Mouse (Mus musculus) liver, embryonic 12.5 days (tissue): ENCODE data around the gene Aacs. TPM values are rescaled to one million over a fixed set of nuclear protein-coding genes. Genes with fewer than 3 reads are reported as not detected.
A peak's percentile ranks its signal among the peaks of the same experiment; 100 is the strongest.
"Not testable (repeated sequence)": the region's sequence is repeated elsewhere in the genome, so short reads cannot be mapped to it uniquely, and the experiment has no call there.

Experiments
- ATAC-seq: fragments of 200-750 bp; cut with Nextera tagmentation; 2 replicates; pipeline ENCODE4 v1.8.0; 2017; ENCODE audit warnings: moderate number of reproducible peaks, mild to moderate bottlenecking, moderate library complexity
- H3K27ac ChIP-seq: fragments of 300-500 bp; sonication (generic); 2 replicates; pipeline ENCODE4 v1.5.1; 2016; ENCODE audit warnings: mild to moderate bottlenecking
- H3K27me3 ChIP-seq: fragments of 300-500 bp; sonication (generic); replicated peaks from 2 replicates; pipeline ENCODE4 v1.6.1; 2016; ENCODE audit warnings: mild to moderate bottlenecking, moderate library complexity
- H3K36me3 ChIP-seq: fragments of 300-500 bp; sonication (generic); 2 replicates; pipeline ENCODE4 v1.6.1; 2016; ENCODE audit warnings: mild to moderate bottlenecking, moderate library complexity
- H3K4me1 ChIP-seq: fragments of 300-500 bp; sonication (generic); 2 replicates; pipeline ENCODE4 v1.6.1; 2016
- H3K4me2 ChIP-seq: fragments of 300-500 bp; sonication (generic); 2 replicates; pipeline ENCODE4 v1.6.1; 2016; ENCODE audit warnings: mild to moderate bottlenecking, moderate library complexity
- H3K4me3 ChIP-seq: fragments of 300-500 bp; sonication (generic); 2 replicates; pipeline ENCODE4 v1.5.1; 2016; ENCODE audit warnings: mild to moderate bottlenecking, moderate library complexity
- H3K9ac ChIP-seq: fragments of 300-500 bp; sonication (generic); 2 replicates; pipeline ENCODE4 v1.6.1; 2016; ENCODE audit warnings: mild to moderate bottlenecking, moderate library complexity
- H3K9me3 ChIP-seq: fragments of 300-500 bp; sonication (generic); replicated peaks from 2 replicates; pipeline ENCODE4 v1.6.1; 2016; ENCODE audit warnings: mild to moderate bottlenecking, moderate library complexity
- WGBS: fragments of 180-500 bp; shearing (Covaris S2); methylation state at CpG from one replicate; pipeline ENCODE4 v1.1.7; 2016; ENCODE audit not compliant: insufficient replicate concordance; 5-methylcytosine and 5-hydroxymethylcytosine counted together
- polyA plus RNA-seq: library from polyadenylated mRNA; unstranded; fragments of >200 nt; fragmentation: Nextera tagmentation; extraction: Ambion mirVana; gene quantifications from 2 replicates; pipeline ENCODE4 v1.2.1, GENCODE M21; 2016

Gene Aacs
- 24.7 and 25.1 TPM in 2 replicates for polyA plus RNA-seq

DNA sequence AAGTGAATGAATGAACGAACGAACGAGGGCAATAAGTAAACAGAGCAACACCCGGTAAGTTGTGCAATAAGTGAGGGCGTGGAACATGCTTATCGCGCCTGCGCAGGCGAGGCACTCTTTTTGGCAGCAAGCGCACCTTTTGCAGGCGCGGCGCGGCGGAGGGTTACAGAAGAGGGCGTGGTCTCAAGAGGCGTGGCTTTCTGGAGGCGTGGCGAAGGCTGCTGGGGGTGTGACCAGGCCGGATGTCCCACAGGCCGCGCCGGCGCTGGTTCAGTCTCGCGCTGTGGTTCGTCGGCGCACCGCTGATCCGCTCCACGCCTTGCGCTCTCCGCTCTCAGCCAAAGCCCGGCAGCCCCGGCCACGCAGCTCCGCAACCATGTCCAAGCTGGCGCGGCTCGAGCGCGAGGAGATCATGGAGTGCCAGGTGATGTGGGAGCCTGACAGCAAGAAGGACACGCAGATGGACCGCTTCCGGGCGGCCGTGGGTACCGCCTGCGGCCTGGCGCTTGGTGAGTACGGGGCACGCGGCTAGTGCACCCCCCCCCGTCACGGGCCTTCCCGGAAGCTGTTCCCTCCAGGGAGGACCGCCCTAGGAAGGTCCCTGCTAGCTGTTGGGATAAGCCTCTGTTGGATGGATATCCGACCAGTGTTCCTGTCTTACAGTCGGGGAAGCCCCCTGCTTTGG, at the start of gene Aacs:
Aacs (plus strand) TSS at position 214 of the 685 bp plus-strand sequence.
- Histone ChIP-seq H3K9ac (peak within 1 kb of the TSS; percentile 87), H3K4me2 (peak within 1 kb of the TSS; percentile 99), H3K36me3 (peaks cover 16% of the 10 kb centered on the region; the same call in 1 of the 2 replicates), H3K4me3 (peak within 1 kb of the TSS; percentile 88), H3K9me3 (no peaks in the 10 kb centered on the region), H3K27me3 (no peaks in the 10 kb centered on the region), H3K27ac (peak within 1 kb of the TSS; percentile 93), H3K4me1 (peaks cover 42% of the 10 kb centered on the region)
- WGBS = under 1% methylated on average over 56 of the region's 60 CpGs
- ATAC-seq = peak; percentile 90

- H3K4me1 ChIP-seq = no peaks in the 10 kb centered on the region
- no peak overlapping the region for H3K27ac ChIP-seq
- peaks cover 100% of the 10 kb centered on the region for H3K36me3 ChIP-seq
- H3K27me3 ChIP-seq = no peaks in the 10 kb centered on the region
- no peaks in the 10 kb centered on the region for H3K9me3 ChIP-seq
- ATAC-seq = peak; percentile 27; the same call in 1 of the 2 replicates
- no peak overlapping the region for H3K4me2 ChIP-seq
- H3K4me3 ChIP-seq = no peak overlapping the region
- H3K9ac ChIP-seq = no peak overlapping the region
- WGBS = 90% methylated on average over 10 of the region's 10 CpGs
Observed at GRCm38 (mm10) chr5:125426343-125426742, 49.3 kb upstream of the Aacs start.

DNA sequence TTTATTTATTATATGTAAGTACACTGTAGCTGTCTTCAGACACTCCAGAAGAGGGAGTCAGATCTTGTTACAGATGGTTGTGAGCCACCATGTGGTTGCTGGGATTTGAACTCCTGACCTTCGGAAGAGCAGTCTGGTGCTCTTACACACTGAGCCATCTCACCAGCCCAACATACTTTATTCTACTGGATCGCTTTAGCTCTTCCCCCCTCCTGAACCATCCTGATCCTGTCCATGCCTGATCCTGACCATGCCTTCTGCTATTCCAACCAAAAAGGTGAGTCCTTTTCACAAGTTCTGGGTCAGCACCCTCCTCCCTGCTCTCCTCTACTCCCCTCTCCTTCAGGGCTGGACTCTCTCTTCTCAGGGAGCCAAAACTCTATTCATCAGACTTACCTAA, 43.3 kb upstream of the Aacs start:
- Histone ChIP-seq H3K4me2 (peak overlapping the region; percentile 94), H3K9ac (0 out of 2 replicates have a peak overlapping the region, but pooled peaks have one; percentile 89), H3K4me1 (peaks cover 20% of the 10 kb centered on the region), H3K4me3 (peak overlapping the region; percentile 83; the same call in 1 of the 2 replicates), H3K36me3 (peaks cover 47% of the 10 kb centered on the region), H3K27ac (peak overlapping the region; percentile 6; the same call in 1 of the 2 replicates)
- H3K27me3 ChIP-seq, ATAC-seq, H3K9me3 ChIP-seq: not testable (repeated sequence)
- 93% methylated on average over 2 of the region's 2 CpGs for WGBS

DNA sequence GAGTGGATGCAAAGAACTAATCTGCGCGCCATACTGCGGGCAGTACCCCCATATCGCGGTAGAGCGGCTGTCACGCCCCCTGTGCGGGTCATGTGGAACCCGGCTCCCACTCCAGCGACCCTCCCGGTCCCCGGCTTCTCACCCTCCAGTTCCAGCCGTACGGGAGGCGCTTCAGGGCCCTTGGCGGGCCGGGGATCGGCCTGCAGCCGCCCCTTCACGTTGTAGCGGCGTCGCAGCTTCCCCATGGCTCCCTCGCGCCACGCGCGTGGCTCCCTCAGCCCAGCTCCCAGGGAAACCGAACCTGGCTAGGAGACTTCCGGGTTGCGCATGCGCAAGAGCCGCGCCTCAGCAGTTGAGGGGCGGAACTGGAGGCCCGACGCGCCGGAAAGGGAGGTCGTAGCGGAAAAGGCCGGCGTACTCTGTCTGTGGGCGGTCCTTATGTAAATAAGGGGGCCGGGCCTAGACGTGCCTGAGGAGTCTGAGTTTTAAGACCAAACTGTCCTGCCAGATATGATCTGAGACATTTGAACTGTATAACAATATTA, 41.7 kb upstream of the Aacs start, which contains the start of gene Dhx37:
Dhx37 (minus strand) TSS at position 329 of the 545 bp plus-strand sequence.
- Histone ChIP-seq H3K36me3 (peaks cover 32% of the 10 kb centered on the region), H3K4me2 (peak within 1 kb of the TSS; percentile 94), H3K9ac (peak within 1 kb of the TSS; percentile 89), H3K4me3 (peak within 1 kb of the TSS; percentile 83), H3K27ac (peak within 1 kb of the TSS; percentile 80), H3K9me3 (no peaks in the 10 kb centered on the region), H3K27me3 (no peaks in the 10 kb centered on the region), H3K4me1 (peaks cover 25% of the 10 kb centered on the region)
- ATAC-seq = peak; percentile 97
- under 1% methylated on average over 46 of the region's 46 CpGs for WGBS

DNA sequence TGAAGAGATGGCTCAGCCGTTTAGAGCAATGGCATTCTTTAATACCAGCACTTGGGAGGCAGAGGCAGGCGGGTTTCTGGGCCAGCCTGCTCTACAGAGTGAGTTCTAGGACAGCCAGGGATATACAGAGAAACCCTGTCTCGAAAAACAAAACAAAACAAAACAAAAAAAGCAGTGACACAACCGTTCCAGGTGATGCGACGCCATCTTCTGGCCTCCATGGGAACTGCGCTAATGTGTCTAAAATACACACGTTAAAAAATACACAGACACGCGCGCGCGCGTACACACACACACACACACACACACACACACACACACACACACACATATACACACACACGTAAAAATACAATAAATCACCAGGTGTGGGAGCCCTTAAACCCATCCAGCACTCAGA, 41.3 kb upstream of the Aacs start:
- Histone ChIP-seq H3K36me3 (peaks cover 27% of the 10 kb centered on the region), H3K27ac (peak overlapping the region; percentile 80), H3K9ac (peak overlapping the region; percentile 37; the same call in 1 of the 2 replicates), H3K4me1 (peaks cover 30% of the 10 kb centered on the region), H3K4me2 (peak overlapping the region; percentile 94), H3K4me3 (peak overlapping the region; percentile 83)
- H3K9me3 ChIP-seq, H3K27me3 ChIP-seq, ATAC-seq: not testable (repeated sequence)
- 45% methylated on average over 15 of the region's 15 CpGs for WGBS

DNA sequence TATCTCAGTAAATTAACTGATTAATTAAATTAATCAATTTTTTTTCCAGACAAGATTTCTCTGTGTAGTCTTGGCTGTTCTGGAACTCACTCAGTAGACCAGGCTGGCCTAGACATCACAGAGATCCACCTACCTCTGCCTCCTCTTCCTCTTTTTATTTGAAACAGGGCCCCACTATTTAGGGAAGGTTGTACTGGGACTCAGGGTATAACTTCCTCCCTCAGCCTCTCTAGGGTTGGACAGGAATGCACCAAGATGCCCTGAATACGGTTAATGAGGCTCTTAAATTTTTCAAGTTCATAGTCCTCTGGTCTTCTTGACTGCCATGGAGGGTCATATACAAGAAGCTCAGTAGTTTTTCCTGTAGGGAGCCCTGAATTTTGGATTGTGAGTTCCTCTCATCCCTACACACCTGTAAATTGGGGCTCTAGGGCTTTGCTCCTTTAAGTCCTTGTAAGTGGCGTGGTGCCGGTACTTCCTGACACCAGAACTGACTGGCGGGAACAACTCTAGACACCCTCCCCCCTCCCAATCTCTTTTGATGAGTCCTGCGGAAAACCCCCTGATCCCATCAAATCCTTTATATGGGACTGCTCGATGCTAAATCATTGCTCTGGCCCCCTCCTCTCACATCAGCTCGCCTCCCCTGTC, 34.9 kb upstream of the Aacs start:
- peak overlapping the region; percentile 94 for H3K9ac ChIP-seq
- no peaks in the 10 kb centered on the region for H3K27me3 ChIP-seq
- no peaks in the 10 kb centered on the region for H3K9me3 ChIP-seq
- H3K4me2 ChIP-seq = peak overlapping the region; percentile 100
- 6% methylated on average over 7 of the region's 7 CpGs for WGBS
- peak overlapping the region; percentile 84 for H3K27ac ChIP-seq
- peak overlapping the region; percentile 96 for H3K4me3 ChIP-seq
- peaks cover 6% of the 10 kb centered on the region for H3K36me3 ChIP-seq
- H3K4me1 ChIP-seq = peaks cover 63% of the 10 kb centered on the region
- ATAC-seq = no peak; the same call in 1 of the 2 replicates

DNA sequence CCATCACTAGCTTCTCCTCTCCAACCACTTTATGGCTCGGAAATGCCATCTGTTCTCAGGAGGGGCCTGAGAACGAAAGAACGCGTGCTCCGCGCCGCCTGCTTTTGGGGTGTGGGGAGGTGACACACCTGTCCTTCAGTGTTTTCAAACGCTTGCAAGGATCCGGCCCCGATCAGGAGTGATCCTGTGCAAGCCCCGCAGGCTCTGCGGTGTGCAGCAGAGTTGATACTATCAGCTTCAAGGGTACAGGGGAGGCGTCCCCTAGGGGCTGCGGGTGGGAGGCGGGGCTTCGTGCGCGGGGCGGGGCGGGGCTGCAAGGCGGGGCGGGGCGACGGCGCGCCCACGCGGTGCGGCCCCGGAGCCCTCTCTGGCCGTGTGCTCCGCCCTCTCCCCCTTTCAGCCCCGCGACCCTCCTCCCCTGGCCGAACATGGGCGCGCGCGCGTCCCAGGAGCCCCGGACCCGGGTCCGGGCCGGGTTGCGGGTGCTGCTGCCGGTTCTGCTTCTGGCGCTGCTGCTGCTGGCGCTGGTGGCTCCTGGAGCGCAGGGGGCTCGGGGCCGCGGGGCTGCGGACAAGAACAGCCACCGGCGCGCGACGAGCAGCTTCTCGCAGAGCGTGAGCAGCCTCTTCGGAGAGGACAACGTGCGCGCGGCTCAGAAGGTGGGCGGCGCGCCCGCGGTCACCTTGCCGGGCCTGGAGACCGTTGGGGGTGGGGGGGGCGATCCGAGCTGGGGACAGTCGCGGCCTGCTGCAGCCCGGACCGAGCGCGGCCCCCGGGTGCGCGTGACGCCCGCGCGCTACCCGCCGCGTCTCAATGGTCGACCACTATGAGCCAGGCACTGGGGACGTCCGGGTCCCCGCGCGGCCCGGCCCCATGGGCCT, 34.1 kb upstream of the Aacs start, which contains the start of gene Bri3bp:
Bri3bp (plus strand) TSS at position 335 of the 881 bp plus-strand sequence.
- Histone ChIP-seq H3K4me3 (peak within 1 kb of the TSS; percentile 96), H3K27ac (peak within 1 kb of the TSS; percentile 84), H3K4me1 (peaks cover 70% of the 10 kb centered on the region), H3K4me2 (peak within 1 kb of the TSS; percentile 100), H3K9me3 (no peaks in the 10 kb centered on the region), H3K27me3 (no peaks in the 10 kb centered on the region), H3K36me3 (peaks cover 6% of the 10 kb centered on the region), H3K9ac (peak within 1 kb of the TSS; percentile 94)
- peak; percentile 90 for ATAC-seq
- 1% methylated on average over 86 of the region's 97 CpGs for WGBS

DNA sequence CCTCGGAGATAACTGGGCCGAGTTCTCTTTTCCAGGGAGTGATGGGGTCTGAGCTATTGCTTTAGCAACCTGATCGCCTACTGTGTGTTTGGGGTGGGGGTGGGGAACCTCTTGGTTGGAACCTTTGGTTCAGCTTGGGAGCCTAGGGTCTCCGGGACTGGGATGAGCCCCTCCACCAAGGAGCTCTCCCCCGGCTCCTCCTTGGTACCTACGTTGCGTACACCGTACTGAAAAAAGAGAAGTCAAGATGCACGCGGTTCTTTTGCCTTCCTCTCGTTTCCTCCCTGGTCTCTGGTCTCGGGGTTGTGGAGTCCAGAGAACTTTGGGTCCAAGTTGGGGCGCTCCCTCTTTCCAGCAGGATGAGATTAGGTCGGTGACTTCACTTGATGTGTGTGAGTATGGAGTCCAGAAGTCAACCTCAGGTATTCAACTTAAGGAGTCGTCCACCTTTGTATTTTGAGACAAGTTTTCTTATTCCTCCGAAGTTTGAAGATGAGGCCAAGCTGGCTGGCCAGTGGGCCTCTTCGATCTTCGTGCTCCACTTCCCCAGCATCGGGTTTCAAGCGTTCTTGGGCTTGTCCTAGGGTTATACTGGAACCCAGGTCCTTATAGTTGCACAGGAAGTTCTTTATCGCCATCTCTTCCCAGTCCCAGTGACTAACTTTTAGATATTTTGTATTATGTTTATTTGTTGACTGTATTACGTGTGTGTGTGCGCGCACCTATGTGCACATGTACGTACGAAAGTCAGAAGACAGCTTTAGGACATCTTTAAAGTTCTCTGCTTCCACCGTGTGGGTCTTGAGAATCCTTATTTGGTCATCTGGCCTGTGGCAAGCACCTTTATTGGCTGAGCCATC, 33.2 kb upstream of the Aacs start:
- WGBS = 15% methylated on average over 27 of the region's 27 CpGs
- Histone ChIP-seq H3K27me3 (no peaks in the 10 kb centered on the region), H3K27ac (peak overlapping the region; percentile 84), H3K4me1 (peaks cover 79% of the 10 kb centered on the region), H3K4me3 (peak overlapping the region; percentile 96), H3K36me3 (peaks cover 6% of the 10 kb centered on the region), H3K9me3 (no peaks in the 10 kb centered on the region), H3K9ac (peak overlapping the region; percentile 94), H3K4me2 (peak overlapping the region; percentile 100)
- peak; percentile 25; the same call in 1 of the 2 replicates for ATAC-seq

GRCm38 (mm10) chr5:125443335-125443734, 32.3 kb upstream of the Aacs start:
- H3K4me2 ChIP-seq = 0 out of 2 replicates have a peak overlapping the region, but pooled peaks have one; percentile 100
- WGBS = 67% methylated on average over 5 of the region's 5 CpGs
- H3K4me1 ChIP-seq = peaks cover 88% of the 10 kb centered on the region
- H3K27me3 ChIP-seq = no peaks in the 10 kb centered on the region
- no peak overlapping the region for H3K27ac ChIP-seq
- H3K9me3 ChIP-seq = no peaks in the 10 kb centered on the region
- H3K36me3 ChIP-seq = peaks cover 6% of the 10 kb centered on the region
- no peak for ATAC-seq
- H3K9ac ChIP-seq = no peak overlapping the region
- no peak overlapping the region for H3K4me3 ChIP-seq

- H3K9ac ChIP-seq = no peak overlapping the region
- WGBS = 34% methylated on average over 3 of the region's 3 CpGs
- peaks cover 6% of the 10 kb centered on the region for H3K36me3 ChIP-seq
- H3K27me3 ChIP-seq = no peaks in the 10 kb centered on the region
- ATAC-seq = no peak
- H3K4me2 ChIP-seq = no peak overlapping the region
- no peak overlapping the region for H3K4me3 ChIP-seq
- peaks cover 88% of the 10 kb centered on the region for H3K4me1 ChIP-seq
- H3K9me3 ChIP-seq = no peaks in the 10 kb centered on the region
- H3K27ac ChIP-seq = no peak overlapping the region
Observed at GRCm38 (mm10) chr5:125443915-125444314, 31.7 kb upstream of the Aacs start.
